Mouse (Mus musculus): Measurements from ENCODE around the gene Rsg1.

DNA sequence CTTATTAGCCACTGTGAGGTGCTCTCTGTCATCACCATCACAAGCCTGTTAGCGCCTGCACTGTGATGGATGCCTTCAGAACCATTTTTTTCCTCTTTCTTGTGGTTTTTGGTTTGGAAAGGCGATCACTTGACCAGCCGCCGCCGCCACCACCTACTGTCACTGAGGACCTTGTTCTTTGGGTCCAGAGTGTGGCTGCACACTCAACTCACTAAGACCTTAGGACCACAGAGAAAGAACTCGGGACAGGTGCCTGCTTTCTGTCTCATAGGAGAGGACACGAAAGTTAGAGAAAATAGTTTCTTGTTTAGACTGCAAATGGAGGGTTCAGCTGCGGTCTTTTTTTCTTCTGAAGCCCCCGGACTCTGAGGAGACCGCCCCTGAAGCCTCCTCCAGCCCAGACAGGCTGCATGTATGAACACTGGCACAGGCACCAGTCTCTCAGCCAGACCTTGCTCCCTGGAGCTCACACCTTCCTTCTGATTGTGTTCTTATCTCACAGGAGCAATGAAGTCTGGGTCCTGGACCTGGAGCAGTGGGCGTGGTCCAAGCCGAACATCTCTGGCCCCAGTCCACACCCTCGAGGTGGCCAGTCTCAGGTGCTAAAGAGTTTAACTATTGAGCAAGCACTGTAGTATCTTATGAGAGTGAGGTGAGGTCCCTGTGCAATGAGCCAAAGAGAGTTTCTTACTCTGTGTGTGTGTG, 16.6 kb upstream of the Rsg1 start:
- no peak for TF ChIP-seq EP300 (IDR thresholded peaks at IDR 0.05)
- no peak for TF ChIP-seq CTCF (IDR thresholded peaks at IDR 0.05)
